Mouse (Mus musculus) ES-CJ7 (cell line): ENCODE data around the gene Ralgapa2.

Source experiments
- DNase-seq: peaks from one replicate; pipeline ENCODE4 v3.0.0; 2011; ENCODE audit warnings: low read depth, low spot score

Gene Ralgapa2

DNA sequence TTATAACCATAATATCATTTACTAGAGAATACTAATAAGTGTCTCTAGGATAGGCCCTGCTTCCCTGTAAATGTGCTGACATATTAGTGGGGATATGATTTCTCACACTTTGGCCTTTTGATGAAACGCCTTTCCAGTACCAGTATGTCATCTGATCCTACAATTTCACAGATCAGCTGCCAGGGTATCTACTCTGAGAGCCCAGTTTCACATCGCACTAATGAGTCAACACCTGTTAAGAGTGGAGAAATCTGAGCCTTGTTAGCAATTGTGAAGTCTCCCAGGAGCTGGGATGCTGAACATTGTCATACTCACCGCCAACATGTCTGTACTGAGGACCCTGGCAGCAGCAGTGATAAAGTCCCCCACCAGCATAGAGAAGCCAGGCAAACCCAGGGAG, 151.1 kb downstream of the Ralgapa2 start:
- DNase-seq, result no peak

DNA sequence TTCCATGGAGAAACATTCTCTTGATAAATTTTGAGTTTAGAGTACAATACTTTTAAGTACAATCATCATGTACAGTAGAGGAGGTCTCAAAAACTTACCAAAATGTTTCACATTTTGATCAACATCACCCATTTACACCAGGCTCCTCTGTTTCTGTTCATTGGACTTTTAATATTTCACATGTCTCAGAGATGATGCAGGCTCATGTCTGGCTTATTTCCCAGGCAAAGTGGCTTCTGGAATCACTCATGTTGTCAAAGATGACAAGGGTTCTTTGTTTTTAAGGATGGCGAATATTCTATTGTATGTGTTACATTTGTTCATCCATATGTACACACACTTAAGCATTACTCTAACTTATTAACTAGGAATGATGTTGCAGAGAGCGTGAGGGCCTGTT, 152.5 kb downstream of the Ralgapa2 start:
- no peak for DNase-seq

GRCm38 (mm10) chr2:146356524-146356923, 155.6 kb downstream of the Ralgapa2 start:
- no peak for DNase-seq

DNA sequence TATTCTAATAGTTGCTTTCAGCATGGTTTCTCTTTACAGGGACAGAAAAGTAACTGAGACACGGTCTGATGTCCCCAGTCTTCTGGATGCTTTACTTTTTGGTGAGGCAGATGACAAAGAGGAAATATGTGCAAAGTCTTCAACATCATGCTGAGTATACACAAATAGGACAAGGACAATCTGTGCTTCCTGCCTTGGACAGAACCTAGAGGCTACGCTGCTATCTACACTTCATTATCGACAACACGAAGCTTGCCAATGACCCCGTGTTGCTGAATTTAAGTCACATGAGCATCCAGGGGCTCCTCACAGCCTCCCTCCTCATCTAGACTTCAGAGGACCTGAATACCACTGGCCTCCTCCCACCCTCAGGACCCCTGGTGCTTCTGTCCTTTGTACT, 161.9 kb downstream of the Ralgapa2 start:
- DNase-seq, result no peak

- DNase-seq, result no peak
Measured at GRCm38 (mm10) chr2:146347942-146348341, 164.2 kb downstream of the Ralgapa2 start.

DNA sequence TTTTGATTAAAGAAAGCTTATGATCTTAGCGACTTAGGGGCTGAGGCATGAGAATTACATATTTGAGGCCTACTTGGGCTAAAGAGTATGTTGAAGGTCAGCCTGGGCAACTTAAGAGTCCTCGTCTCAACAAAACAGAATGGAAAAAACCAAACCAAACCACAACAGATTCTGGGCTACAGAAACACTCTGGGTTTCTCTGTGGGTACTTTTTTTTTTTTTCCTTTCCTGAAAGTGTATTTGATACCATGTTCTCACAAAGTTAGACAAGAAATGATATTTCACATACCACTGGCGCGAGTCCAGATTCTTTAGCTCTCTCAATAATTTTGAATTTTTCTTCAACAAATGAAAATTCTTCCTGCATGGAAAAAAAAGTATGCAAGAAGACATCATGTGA, 172.1 kb downstream of the Ralgapa2 start:
- DNase-seq, result no peak

- DNase-seq, result no peak
Measured at GRCm38 (mm10) chr2:146337540-146337939, 174.6 kb downstream of the Ralgapa2 start.

GRCm38 (mm10) chr2:146331894-146332476, 180.2 kb downstream of the Ralgapa2 start:
- no peak for DNase-seq

- DNase-seq, result no peak
Measured at GRCm38 (mm10) chr2:146330772-146331281, 181.3 kb downstream of the Ralgapa2 start.

GRCm38 (mm10) chr2:146330101-146330500, 182.0 kb downstream of the Ralgapa2 start:
- no peak for DNase-seq

DNA sequence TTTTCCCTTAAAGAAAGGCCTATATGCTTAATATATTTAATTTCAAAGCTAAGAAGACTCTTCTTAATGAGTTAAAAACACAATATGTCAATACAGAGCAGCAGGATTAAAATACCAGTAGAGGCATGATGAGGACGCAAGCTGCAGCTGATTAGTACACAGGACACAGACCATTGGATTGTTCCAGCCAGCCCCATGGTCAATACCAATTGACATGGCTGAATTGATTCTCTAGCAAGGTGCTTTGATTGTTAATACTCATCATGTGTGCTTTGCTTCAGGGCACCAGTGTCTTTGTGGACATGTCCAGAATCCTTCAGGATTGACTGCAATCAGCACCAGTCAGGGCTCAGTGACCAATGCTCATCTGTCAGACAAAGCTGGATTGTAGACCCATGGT, 185.5 kb downstream of the Ralgapa2 start:
- DNase-seq, result no peak

DNA sequence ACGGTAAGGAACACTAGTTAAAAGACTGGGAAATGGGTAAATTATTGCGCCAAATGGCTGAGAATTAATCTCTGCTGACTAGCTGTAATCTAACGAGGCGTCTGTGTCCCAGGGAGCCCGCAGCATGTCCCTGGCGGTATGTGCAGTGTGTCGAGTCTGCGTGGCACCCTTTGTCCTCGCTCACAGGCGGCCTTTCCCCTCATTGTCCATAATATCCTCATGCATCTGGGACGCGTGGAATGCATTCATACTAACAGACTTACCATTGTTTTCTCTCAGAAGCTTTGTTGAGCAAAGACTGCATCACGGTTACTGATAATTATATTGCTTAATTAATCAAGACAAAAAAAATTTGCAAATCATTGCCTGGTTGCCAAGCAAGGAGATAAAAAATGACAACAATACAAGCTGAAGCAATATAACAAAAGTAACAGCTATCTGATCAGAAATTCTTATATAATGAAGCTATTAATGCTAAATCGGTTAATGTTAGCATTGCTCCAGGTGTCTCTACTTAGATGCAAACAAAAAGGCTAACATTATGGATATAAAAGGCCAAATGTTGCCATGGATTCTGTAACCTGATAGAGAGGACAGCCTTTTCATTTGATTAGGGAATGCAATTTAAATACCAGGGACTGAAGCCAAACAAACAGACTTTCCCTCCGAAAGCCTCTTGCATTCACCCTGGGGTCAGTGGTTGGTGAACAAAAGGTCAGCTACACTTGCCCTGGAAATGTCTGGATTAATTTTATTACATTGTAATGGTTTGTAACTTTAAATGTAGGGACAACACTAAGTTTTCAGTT, 187.0 kb downstream of the Ralgapa2 start:
- DNase-seq, result no peak

DNA sequence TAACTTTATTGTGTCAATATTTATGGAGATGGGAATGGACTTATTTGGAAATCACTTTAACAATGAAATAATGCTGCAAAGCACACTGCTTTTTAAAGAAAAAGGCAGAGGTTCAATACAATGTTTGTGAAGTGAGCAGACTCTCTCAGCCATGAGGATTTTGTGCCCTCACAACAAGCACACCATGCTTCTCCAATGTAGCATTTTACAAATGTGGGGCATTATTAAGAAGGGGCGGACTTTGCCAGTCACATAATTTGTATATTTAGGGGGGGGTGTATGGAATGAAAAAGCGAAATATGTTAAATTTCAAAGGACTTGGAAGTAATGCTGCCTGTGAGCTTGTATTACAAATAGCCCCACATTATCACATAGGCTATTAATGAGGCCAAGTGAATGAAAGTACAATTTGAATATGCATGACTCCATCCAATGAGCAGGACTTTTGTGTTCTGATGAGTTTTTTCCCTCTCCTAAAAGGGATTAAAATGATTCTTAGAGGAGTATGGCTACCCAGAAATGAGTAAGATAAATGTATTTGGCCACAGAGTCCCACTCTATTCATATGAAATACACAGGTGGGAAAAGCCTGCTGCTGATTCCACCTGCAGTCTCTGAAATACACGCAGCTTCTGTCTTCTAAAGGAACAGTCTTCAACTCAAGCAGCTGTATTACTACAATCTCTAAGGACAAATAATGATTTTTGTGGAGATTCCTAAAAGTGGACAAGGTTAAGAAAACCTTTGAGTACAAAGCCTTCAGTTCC, 187.8 kb downstream of the Ralgapa2 start:
- DNase-seq, result no peak

GRCm38 (mm10) chr2:146323528-146323927, 188.6 kb downstream of the Ralgapa2 start:
- no peak for DNase-seq

- no peak for DNase-seq
Measured at GRCm38 (mm10) chr2:146322770-146323169, 189.4 kb downstream of the Ralgapa2 start.

- no peak for DNase-seq
Measured at GRCm38 (mm10) chr2:146322019-146322418, 190.1 kb downstream of the Ralgapa2 start.

DNA sequence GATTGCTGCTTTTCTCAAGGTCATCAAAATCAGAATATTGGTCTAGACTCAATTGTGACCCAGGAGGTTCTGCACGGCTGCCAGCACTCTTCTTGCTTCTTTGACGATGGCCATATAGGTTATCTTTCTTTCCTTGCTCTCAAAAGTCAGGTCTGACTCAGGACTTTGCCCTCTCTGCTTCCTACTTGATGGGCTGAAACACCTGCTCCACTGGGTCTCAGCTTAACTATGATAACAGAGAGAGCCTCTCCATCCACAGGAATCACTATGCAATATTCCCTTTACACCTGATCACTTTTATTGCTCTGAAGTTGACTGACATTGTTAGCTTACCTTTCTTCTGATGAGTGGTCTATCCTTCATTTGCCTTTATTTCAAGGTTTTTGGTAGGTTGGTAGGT, 191.5 kb downstream of the Ralgapa2 start:
- DNase-seq, result no peak

DNA sequence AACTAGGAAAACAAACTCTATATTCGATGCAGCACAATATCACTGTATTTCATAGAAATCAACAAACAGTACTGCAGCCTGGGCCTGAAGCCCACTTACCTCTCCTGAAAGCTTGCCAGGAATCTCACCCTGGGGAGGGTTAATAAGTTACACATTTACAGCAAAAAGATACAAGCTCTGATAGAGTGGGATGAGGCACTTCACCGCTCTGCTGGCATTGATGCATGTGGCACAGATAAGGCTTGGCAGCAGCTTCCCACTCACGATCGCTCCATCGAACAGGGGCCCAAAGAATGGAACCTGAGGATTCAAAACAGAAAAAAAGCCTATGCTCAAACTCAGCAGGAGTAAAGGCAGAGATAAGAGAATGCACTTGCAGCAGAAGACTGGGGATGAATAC, 197.4 kb downstream of the Ralgapa2 start:
- no peak for DNase-seq

DNA sequence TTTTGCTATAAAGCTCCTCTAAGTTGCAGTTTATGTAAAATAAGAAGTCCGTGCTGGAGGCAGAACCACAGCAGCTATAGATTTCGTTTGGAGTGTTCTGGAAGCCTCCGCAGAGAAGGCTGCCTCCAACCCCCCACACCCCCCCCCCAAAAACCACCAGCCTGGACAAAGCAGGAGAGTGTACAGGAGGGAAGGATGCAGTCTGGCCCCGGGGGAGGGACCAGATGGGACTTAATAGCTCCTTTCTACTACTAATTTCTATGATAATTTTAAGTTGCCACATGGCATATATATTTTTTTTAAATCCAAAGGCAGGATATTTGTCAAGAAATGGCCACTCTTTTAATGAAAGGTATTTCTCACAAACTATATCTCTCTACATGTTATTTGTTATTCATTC, 198.3 kb downstream of the Ralgapa2 start:
- no peak for DNase-seq

- DNase-seq, result no peak
Measured at GRCm38 (mm10) chr2:146310760-146311159, 201.4 kb downstream of the Ralgapa2 start.

GRCm38 (mm10) chr2:146310291-146310690, 201.9 kb downstream of the Ralgapa2 start:
- no peak for DNase-seq

GRCm38 (mm10) chr2:146309413-146309812, 202.7 kb downstream of the Ralgapa2 start:
- no peak for DNase-seq
